Mouse (Mus musculus) layer of hippocampus, adult 9-10 months (tissue): ENCODE results near the gene Slco4a1.

Source experiments
- DNase-seq: peaks from one replicate; pipeline ENCODE4 v3.0.0; 2022; ENCODE audit warnings: low spot score

Gene Slco4a1

DNA sequence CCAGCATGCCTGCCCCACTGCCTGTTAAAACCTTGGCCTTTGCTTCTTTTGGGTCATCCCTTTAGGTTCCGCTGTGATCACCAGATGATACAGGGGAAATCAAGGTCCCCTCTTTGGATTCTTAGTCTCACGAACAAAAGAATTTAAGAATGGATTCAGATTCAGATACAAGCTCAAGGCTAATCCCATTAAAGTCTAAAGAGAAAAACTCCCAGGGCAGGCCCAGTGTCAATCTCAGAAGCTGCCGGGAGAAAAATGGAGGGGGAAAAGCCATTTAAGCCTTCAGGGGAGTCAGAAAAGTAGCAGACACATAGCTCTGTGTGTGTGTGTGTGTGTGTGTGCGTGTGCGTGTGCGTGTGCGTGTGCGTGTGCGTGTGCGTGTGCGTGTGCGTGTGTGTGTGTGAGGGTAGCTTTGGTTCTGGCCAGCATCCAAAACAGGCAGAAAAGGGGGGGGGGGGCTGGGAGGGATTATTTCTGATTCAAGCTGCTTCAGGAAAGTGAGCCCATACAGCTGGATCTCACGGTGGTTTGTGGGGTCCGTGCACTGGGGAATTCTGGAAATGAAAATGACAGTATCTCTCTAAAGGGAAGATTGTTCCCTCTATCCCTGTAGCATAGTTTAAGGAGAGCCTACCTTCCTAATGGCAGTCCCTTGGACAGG lies 52.5 kb downstream of the Slco4a1 start:
- DNase-seq = no peak

DNA sequence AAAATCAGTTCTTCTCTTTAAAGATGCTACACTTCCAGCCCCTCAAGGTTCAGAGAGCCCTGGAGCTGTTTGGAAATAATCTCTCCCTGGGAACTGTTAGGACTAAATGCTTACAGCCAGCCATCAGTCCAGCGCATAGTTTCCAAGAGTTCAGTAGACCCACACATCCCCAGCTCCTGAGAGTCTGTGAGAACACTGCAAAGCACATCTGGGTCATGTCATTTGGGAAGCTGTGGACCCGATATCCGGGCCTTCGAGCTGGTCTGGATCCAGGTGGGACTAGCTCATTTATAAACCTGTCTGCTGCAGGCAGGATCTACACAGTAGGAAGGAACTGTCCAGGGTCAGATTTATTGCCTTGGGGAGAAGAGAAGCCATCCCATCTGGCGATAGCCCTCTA lies 54.8 kb downstream of the Slco4a1 start:
- DNase-seq = no peak

DNA sequence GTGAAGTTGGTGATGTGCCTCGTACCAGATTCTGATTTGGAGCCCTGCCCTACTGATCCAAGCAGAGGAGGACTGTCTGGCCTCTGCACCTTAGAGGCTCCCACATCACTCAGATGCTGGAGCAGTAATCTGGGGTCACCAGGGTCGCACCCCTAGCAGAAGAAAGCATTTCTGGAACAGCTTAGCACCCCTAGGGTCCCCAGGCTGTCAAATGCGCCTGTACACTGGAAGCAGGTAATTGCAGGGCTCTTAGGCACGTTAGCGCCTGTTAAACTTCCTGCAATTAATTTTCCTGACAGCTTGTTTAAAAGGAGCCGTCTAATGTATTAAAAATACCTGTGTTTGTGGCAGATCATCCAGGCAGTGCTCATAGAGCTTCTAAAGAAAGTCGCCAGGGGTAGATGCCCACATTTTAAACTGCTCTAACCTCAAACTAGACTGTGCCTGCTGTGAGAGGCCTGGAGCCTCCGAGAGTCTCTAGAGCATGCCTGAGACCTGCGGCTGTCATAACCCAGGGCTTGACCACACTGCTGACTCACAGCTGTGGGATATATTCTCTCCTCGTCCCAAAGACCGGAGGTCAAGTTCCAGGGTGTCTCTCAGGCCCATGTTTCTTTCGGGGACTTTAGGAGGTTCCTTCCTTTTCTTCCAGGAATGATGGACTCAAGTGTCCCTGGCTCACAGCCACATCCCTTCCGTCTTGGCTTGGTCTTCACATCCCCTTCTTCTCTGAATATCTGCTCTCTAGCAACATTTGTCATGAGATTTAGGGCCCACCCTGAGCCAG lies 56.0 kb downstream of the Slco4a1 start:
- no peak for DNase-seq

DNA sequence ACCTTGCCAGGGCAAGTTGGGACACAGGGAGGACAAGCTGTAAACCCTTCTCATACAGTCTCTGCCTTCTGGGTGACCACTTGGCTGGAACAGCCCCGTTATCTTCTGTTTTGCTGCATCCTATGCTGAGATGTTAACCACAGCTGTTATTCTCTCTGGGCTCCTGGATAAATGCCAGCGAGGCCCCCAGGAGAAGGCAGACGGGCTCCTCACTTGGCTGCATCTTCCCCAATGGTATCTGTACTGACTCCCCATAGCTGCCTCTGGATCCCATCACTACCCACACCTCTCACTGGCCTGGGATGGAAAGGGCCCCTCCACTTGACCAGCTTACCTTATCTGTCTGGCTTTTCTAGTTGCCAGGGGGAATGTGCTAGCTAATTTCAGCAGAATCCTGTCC lies 57.0 kb downstream of the Slco4a1 start:
- no peak for DNase-seq

DNA sequence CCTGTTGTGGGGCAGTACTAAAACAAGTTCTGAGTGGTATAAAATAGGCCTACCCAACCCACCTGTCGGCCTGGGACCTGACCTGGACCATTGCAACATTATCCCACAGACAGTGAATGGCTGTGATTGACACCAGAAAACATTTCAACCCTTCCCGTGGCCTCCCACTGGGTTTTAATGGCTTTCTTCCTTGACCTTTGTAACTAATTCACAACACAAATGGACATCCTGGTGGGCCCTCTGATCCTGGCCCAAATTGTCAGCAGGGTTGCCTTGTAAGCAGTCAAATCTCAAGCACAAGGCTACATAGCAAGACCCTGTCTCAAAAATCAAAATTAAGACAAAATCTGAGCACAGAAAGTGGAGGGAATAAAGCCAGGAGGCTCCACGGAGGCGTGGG lies 57.8 kb downstream of the Slco4a1 start:
- no peak for DNase-seq

DNA sequence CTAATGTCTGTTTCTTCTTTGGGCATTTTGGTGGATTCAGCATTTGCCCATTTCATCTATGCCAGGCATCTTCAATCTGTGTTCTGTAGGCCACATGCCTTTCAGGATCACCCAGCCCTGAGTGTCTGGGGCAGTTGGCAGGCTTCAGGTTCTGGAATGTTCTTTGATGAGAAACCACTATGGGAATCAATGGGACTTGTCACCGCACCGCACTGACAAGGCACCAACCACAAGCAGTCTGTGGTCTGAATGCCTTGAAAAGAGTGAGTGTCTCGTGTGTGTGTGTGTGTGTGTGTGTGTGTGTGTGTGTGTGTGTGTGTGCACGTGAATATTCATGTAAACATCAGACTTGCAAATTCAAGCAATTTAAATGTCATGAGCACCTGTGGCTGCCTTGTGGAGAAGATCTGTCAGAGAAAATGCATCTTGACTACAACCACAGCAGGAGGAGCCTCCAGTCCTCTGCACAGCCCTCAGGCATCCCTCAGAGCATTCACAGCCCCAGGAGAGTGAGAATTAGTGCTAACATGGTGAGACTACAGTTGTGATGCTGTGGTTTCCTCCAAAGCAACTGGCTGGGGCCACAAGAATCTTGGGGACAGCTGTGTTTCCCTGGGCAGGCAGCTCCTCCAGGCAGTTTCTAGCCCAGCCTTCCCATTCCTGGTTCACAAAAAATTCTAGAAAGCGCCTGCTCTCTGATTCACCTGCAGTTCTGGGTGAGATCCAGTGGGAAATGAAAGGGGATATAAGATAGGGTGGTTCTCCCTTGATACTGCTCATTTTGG lies 65.6 kb downstream of the Slco4a1 start:
- DNase-seq = no peak

DNA sequence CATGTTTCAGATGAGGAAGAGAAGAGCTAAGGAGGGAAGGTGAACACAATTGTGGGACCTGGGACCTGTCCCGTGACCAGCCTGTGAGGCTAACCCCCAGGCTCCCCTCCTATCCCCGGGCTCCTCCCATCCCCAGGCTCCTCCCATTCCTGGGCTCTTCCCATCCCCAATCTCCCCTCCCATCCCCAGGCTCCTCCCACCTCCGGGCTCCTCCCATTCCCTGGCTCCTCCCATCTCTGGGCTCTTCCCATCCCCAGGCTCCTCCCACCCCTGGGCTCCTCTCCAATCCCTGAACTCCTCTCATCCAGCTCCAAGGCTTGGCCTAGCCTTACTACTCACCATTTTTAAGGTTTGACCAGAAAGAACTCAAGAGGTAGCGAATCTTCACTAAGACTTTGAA lies 66.8 kb downstream of the Slco4a1 start:
- no peak for DNase-seq
